Mouse (Mus musculus) kidney, postnatal 0 days (tissue): ENCODE results near the gene Selenop. TPM values are rescaled to one million over a fixed set of nuclear protein-coding genes. Genes with fewer than 3 reads are reported as not detected.

Experiments
- ATAC-seq: fragments of 200-750 bp; cut with Nextera tagmentation; replicated peaks from 2 replicates; pipeline ENCODE4 v1.8.0; 2017; ENCODE audit warnings: low read depth, moderate number of reproducible peaks, moderate TSS enrichment, moderate library complexity; ENCODE audit not compliant: low FRiP score
- DNase-seq: peaks from one replicate; pipeline ENCODE4 v3.0.0-alpha.2; 2016; ENCODE audit warnings: low spot score
- H3K27ac ChIP-seq: fragments of 300-500 bp; sonication (generic); 2 replicates; pipeline ENCODE4 v1.5.1; 2014; ENCODE audit warnings: mild to moderate bottlenecking
- H3K27me3 ChIP-seq: fragments of 300-500 bp; sonication (generic); 2 replicates; pipeline ENCODE4 v1.6.1; 2014; ENCODE audit warnings: low read length, mixed read lengths; ENCODE audit not compliant: insufficient read depth
- H3K36me3 ChIP-seq: fragments of 300-500 bp; sonication (generic); 2 replicates; pipeline ENCODE4 v1.6.1; 2014; ENCODE audit warnings: low read length, mixed read lengths; ENCODE audit not compliant: insufficient read depth
- H3K4me1 ChIP-seq: fragments of 300-500 bp; sonication (generic); replicated peaks from 2 replicates; pipeline ENCODE4 v1.6.1; 2014; ENCODE audit warnings: antibody characterized with exemption, low read length, mixed read lengths; ENCODE audit not compliant: insufficient read depth
- H3K4me2 ChIP-seq: fragments of 300-500 bp; sonication (generic); 2 replicates; pipeline ENCODE4 v1.6.1; 2014; ENCODE audit warnings: mild to moderate bottlenecking, low read length, moderate library complexity, mixed read lengths
- H3K4me3 ChIP-seq: fragments of 300-500 bp; sonication (generic); replicated peaks from 2 replicates; pipeline ENCODE4 v1.5.1; 2014; ENCODE audit warnings: low read depth, low read length
- H3K9ac ChIP-seq: fragments of 300-500 bp; sonication (generic); 2 replicates; pipeline ENCODE4 v1.6.1; 2014; ENCODE audit warnings: low read depth, low read length
- H3K9me3 ChIP-seq: fragments of 300-500 bp; sonication (generic); replicated peaks from 2 replicates; pipeline ENCODE4 v1.6.1; 2016; ENCODE audit warnings: low read length, inconsistent platforms, mixed read lengths
- CTCF ChIP-seq: IDR thresholded peaks from 2 replicates; pipeline ENCODE4 v1.5.1; 2016; ENCODE audit warnings: antibody characterized with exemption, low read depth, mild to moderate bottlenecking, moderate library complexity
- WGBS: fragments of 180-500 bp; shearing (Covaris S2); extraction: QIAGEN DNeasy Blood & Tissue Kit; methylation state at CpG from one replicate; pipeline ENCODE4 v1.1.7; 2014; 5-methylcytosine and 5-hydroxymethylcytosine counted together
- polyA plus RNA-seq: library from polyadenylated mRNA; unstranded; fragments of >200 nt; fragmentation: Nextera tagmentation; extraction: Ambion mirVana; gene quantifications from 2 replicates; pipeline ENCODE4 v1.2.1, GENCODE M21; 2015

Gene Selenop
- polyA plus RNA-seq, 1 experiment from 2014 or later = 225 TPM

DNA sequence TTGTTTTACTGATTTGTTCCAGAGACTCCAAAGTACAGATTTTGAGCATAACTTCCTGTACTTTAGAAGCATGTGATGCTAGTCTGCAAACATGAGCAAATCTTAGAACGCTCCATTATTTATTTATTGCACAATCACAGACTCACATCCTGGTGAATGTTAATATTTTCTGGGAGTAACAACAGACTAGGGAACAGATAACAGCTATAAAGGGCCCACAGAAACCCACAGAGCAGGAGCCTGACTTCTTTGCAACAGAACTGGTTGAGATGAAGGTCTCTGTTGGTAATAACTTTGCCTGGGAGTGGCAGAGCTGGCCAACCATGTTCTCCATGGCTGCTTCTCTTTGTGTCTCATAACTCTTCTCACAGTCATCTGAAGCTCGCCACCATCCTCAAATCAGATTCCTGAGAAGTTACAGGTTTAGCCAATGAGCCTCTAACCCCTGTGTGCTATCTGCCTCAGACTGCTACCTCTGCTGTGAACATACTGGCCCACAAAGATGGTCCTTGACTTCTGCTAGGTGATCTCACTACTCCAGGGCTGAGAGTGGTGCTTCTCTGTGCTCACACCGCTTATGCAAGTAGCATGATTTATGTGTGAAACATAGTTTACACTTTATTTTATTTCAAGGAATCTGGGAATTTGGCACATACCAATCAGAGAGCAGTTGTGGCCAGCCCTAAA lies 17.2 kb upstream of the Selenop start:
- Histone ChIP-seq H3K27ac (peak overlapping the region; percentile 54), H3K9me3 (no peaks in the 10 kb centered on the region), H3K4me3 (no peak overlapping the region), H3K36me3 (no peaks in the 10 kb centered on the region), H3K4me2 (no peak overlapping the region), H3K9ac (no peak overlapping the region), H3K27me3 (no peaks in the 10 kb centered on the region), H3K4me1 (peaks cover 5% of the 10 kb centered on the region; the same call in 1 of the 2 replicates)
- 53% methylated on average over 3 of the region's 3 CpGs for WGBS
- ATAC-seq (no peak), DNase-seq (peak; percentile 59)
- no peak for TF ChIP-seq CTCF

GRCm38 (mm10) chr15:3251718-3252067 lies 16.7 kb upstream of the Selenop start:
- DNase-seq (peak; percentile 29), ATAC-seq (no peak)
- no peak overlapping the region for H3K4me3 ChIP-seq
- no peak overlapping the region for H3K27ac ChIP-seq
- no peaks in the 10 kb centered on the region for H3K36me3 ChIP-seq
- no peaks in the 10 kb centered on the region for H3K9me3 ChIP-seq
- H3K27me3 ChIP-seq = no peaks in the 10 kb centered on the region
- H3K4me1 ChIP-seq = peaks cover 5% of the 10 kb centered on the region; the same call in 1 of the 2 replicates
- H3K4me2 ChIP-seq = no peak overlapping the region
- no peak for TF ChIP-seq CTCF
- no peak overlapping the region for H3K9ac ChIP-seq

DNA sequence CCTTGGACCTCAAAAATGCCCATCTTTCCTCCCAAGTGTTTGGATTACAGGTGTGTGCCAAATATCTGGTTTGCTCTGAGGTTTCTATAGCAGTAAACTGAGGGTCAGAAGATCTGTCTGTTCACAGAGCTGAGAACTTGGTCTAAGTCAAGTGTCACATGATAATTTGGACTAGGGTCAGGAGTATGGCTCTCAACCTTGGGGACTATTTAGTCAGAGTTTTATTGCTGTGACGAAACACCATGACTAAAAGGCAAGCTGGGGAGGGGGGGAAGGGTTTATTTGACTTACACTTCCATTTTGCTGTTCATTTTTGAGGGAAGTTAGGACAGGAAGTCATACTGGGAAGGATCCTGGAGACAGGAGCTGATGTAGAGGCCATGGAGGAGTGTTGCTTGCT lies 9.3 kb upstream of the Selenop start:
- no peaks in the 10 kb centered on the region for H3K36me3 ChIP-seq
- H3K4me2 ChIP-seq = no peak overlapping the region
- H3K4me3 ChIP-seq = no peak overlapping the region
- no peaks in the 10 kb centered on the region for H3K4me1 ChIP-seq
- no peak for ATAC-seq
- H3K9me3 ChIP-seq = no peaks in the 10 kb centered on the region
- H3K27ac ChIP-seq = no peak overlapping the region
- no peak overlapping the region for H3K9ac ChIP-seq
- WGBS = 81% methylated on average over 1 of the region's 1 CpGs
- H3K27me3 ChIP-seq = no peaks in the 10 kb centered on the region
- DNase-seq = no peak
- no peak for TF ChIP-seq CTCF

- no peaks in the 10 kb centered on the region for H3K9me3 ChIP-seq
- H3K27ac ChIP-seq = no peak overlapping the region
- H3K27me3 ChIP-seq = no peaks in the 10 kb centered on the region
- DNase-seq = no peak
- H3K36me3 ChIP-seq = no peaks in the 10 kb centered on the region
- no peak for TF ChIP-seq CTCF
- H3K4me2 ChIP-seq = no peak overlapping the region
- H3K4me3 ChIP-seq = no peak overlapping the region
- 86% methylated on average over 4 of the region's 4 CpGs for WGBS
- no peak for ATAC-seq
- H3K4me1 ChIP-seq = no peaks in the 10 kb centered on the region
- no peak overlapping the region for H3K9ac ChIP-seq
Measured at GRCm38 (mm10) chr15:3260309-3260708, 8.0 kb upstream of the Selenop start.

DNA sequence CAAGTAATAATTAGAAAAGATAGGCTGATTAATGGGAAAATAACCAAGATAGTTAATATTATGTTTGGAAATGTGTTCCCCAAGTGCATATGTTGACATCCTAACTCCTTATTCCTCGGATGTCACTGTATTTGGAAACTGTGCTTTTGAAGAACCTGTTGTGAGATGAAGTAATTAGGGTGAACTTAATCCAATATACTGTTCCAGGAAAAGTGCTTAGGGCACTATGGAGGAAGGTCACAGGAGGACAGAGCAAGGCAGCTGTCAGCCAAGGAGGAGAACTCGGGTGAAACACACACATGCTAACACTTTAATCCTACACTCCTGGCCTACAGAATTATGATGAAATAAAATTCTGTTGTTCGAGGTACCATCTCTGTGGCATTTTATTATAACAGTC lies 5.5 kb upstream of the Selenop start:
- no peak overlapping the region for H3K27ac ChIP-seq
- no peaks in the 10 kb centered on the region for H3K27me3 ChIP-seq
- 74% methylated on average over 3 of the region's 3 CpGs for WGBS
- no peak for DNase-seq
- no peaks in the 10 kb centered on the region for H3K4me1 ChIP-seq
- no peaks in the 10 kb centered on the region for H3K36me3 ChIP-seq
- no peak overlapping the region for H3K4me3 ChIP-seq
- TF ChIP-seq CTCF = no peak
- ATAC-seq = no peak
- no peaks in the 10 kb centered on the region for H3K9me3 ChIP-seq
- no peak overlapping the region for H3K4me2 ChIP-seq
- no peak overlapping the region for H3K9ac ChIP-seq

- no peaks in the 10 kb centered on the region for H3K27me3 ChIP-seq
- no peak overlapping the region for H3K9ac ChIP-seq
- ATAC-seq (no peak), DNase-seq (no peak)
- no peaks in the 10 kb centered on the region for H3K9me3 ChIP-seq
- 89% methylated on average over 4 of the region's 4 CpGs for WGBS
- no peaks in the 10 kb centered on the region for H3K36me3 ChIP-seq
- H3K4me3 ChIP-seq = no peak overlapping the region
- no peak overlapping the region for H3K4me2 ChIP-seq
- H3K4me1 ChIP-seq = 0 out of 2 replicates have a peak, but pooled peaks cover under 1% of the 10 kb centered on the region
- no peak for TF ChIP-seq CTCF
- no peak overlapping the region for H3K27ac ChIP-seq
Measured at GRCm38 (mm10) chr15:3264293-3264692, 4.1 kb upstream of the Selenop start.

DNA sequence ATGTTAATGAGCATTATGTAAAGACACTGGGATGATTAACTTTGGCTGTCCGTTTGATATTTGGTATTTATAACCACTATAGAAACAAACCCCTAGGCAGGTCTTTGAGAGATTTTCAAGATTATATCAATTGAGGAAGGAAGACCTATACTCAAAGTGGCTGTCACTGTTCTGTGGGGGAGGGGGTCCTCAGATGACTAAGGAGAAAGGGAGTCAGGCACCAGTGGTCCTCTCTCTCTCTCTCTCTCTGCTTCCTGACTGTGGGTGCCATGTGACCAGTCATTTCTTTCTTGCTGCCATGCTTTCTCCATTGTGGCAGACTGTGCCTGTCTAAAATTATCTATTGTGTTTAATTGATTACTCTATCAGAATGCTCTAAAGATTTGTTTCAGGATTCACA lies 3.5 kb upstream of the Selenop start:
- no peaks in the 10 kb centered on the region for H3K36me3 ChIP-seq
- 75% methylated on average over 1 of the region's 1 CpGs for WGBS
- no peak overlapping the region for H3K4me3 ChIP-seq
- no peak overlapping the region for H3K27ac ChIP-seq
- no peak for TF ChIP-seq CTCF
- ATAC-seq (no peak), DNase-seq (no peak)
- no peaks in the 10 kb centered on the region for H3K27me3 ChIP-seq
- H3K9ac ChIP-seq = no peak overlapping the region
- no peak overlapping the region for H3K4me2 ChIP-seq
- no peaks in the 10 kb centered on the region for H3K9me3 ChIP-seq
- peaks cover 3% of the 10 kb centered on the region; the same call in 1 of the 2 replicates for H3K4me1 ChIP-seq
